Mouse (Mus musculus): ENCODE measurements around the gene Usp46. TPM values are rescaled to one million over a fixed set of nuclear protein-coding genes. Genes with fewer than 3 reads are reported as not detected.

Usp46 gene
- polyA plus RNA-seq, 1 experiment, result 0.36 TPM

DNA sequence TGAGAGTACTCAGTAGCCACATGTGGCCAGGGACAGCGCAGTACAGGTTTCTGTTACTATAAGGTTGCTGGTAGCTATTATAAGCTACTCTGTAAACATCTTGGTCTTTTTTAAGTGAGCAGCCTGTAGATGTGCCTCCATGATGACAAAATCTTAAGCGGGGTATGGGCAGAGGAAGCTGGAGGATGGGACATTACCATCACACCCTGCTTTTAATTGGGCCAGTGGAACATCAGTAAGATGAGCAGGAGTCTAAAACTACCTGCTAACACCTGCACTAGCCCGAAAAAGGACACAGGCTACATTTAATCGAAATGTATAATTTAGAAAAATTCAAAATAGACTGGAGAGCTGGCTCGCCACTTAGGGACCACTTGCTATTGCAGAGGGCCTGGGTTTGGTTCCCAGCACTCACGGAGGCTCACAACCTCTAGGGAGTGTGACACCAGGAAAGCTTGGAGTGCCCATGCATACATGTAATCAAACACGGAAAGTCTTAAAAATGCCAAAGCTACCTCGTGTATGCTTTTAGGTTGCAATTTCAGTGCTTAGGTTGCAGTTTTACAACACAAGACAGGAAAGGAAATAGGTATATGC, 26.7 kb upstream of the Usp46 start:
- TF ChIP-seq GATA1 (IDR thresholded peaks at IDR 0.05; ENCODE audit: low read length) (no peak), TAL1 (IDR thresholded peaks at IDR 0.05; ENCODE audit: low read length) (no peak)
- H3K9me3 ChIP-seq (ENCODE audit: control insufficient read depth, low read length), result no peaks in the 10 kb centered on the region
- peaks cover 24% of the 10 kb centered on the region for H3K36me3 ChIP-seq (ENCODE audit: control insufficient read depth)
- H3K4me3 ChIP-seq (replicated peaks), result no peak overlapping the region
- peaks cover 28% of the 10 kb centered on the region for H3K4me1 ChIP-seq (ENCODE audit: control insufficient read depth)
- no peaks in the 10 kb centered on the region for H3K27me3 ChIP-seq (ENCODE audit: control insufficient read depth)

DNA sequence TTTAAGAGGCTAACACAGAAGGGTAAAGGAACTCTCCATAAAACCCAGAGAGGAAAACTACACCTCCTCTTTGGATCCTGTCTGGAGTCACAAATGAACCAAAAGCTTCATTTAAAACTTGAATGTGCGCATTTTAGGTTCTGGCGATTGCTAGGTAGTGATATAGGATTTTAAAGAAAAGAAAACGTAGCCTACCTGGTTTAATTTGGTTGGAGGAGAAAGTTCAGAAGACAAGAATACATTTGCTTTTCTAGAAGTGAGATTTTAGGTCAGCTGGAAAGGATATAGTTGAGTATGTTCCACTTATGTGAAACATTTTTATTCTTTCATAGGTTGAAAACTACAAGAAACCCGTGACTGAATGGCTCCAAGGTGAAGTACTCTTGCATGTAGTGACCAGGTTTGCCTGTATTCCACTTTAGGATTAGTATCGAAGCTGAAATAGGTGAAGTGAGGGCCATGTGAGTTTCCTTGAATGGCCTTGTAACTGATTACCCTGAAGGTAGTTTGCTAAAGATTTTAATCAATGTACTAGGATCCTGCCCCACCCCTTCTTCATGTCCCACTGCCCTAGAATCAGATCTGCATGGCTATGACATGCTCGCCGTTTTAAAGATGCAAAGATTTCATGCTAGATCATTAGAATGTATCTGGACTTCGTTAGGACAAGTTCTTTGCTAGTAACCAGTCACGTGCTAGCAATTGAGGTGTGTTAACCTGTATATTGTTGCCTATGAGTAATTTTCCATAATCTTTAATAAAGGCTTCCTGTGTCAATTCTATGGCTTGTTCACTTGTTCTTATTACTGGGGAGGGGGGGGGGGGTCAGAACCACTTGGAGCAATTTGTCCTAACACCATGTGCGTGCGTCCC, 25.6 kb upstream of the Usp46 start:
- Histone ChIP-seq H3K4me3 (replicated peaks) (peak overlapping the region; percentile 94), H3K9me3 (ENCODE audit: control insufficient read depth, low read length) (0 out of 2 replicates have a peak, but pooled peaks cover 2% of the 10 kb centered on the region), H3K27me3 (ENCODE audit: control insufficient read depth) (no peaks in the 10 kb centered on the region), H3K36me3 (ENCODE audit: control insufficient read depth) (peaks cover 24% of the 10 kb centered on the region), H3K4me1 (ENCODE audit: control insufficient read depth) (peaks cover 28% of the 10 kb centered on the region)
- TF ChIP-seq TAL1 (IDR thresholded peaks at IDR 0.05; ENCODE audit: low read length) (no peak), GATA1 (IDR thresholded peaks at IDR 0.05; ENCODE audit: low read length) (no peak)

DNA sequence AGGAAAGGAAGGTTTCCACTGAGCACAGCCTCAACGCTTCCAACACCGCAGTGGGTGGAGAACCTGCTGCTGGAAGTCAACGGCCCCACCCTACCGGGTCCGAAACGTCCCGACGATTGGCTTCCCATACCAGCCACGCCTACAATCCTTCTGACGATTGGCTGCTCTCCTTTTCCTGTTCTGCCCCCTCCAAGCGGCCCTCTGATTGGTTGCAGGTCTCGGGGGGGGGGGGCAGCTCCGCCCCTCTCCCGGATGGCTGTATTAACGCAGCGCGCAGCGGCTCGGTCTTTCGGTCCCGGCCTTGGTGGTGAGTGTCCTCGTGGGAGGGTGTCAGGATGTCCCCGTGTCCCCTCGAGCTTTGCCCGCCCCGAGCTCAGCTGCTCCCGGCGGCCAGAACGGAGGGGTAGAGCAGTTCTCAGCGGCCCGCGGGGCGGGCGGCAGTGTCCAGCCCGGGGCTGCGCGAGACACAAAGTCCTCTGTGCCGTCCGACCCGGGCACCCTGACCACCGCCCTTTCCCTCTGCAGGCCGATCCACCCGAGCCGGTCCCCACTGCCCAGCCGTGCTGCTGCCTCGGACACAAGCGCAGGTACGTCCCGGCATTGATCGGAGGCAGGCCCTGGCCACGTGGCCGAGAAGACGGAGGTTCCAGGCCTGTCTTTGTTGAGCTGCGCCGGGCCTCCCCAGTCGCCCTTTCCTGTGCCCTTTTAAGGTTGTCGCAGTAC, 24.8 kb upstream of the Usp46 start:
- TF ChIP-seq GATA1 (IDR thresholded peaks at IDR 0.05; ENCODE audit: low read length), result no peak
- TF ChIP-seq TAL1 (IDR thresholded peaks at IDR 0.05; ENCODE audit: low read length), result no peak
- 0 out of 2 replicates have a peak, but pooled peaks cover 2% of the 10 kb centered on the region for H3K9me3 ChIP-seq (ENCODE audit: control insufficient read depth, low read length)
- peaks cover 28% of the 10 kb centered on the region for H3K4me1 ChIP-seq (ENCODE audit: control insufficient read depth)
- H3K4me3 ChIP-seq (replicated peaks), result peak overlapping the region; percentile 94
- H3K36me3 ChIP-seq (ENCODE audit: control insufficient read depth), result peaks cover 24% of the 10 kb centered on the region
- H3K27me3 ChIP-seq (ENCODE audit: control insufficient read depth), result no peaks in the 10 kb centered on the region

DNA sequence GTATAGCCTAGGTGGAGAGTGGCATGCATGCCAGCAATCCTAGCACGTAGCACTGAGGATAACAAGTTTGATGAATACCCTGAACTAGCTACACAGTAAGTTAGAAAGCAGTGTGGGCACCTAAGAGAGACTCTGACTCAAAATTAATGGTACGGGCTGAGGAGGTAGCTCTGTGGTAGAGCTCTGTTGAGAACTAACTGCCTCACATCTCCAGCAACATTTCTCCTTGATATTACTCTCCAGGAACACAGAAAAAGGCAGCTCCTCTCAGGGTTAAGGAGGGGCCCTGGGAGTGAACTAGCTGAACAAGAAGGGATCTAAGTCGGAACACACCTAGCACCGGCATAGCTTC, 24.2 kb upstream of the Usp46 start:
- Histone ChIP-seq H3K36me3 (ENCODE audit: control insufficient read depth) (peaks cover 24% of the 10 kb centered on the region), H3K4me1 (ENCODE audit: control insufficient read depth) (peaks cover 28% of the 10 kb centered on the region), H3K9me3 (ENCODE audit: control insufficient read depth, low read length) (0 out of 2 replicates have a peak, but pooled peaks cover 2% of the 10 kb centered on the region), H3K27me3 (ENCODE audit: control insufficient read depth) (no peaks in the 10 kb centered on the region), H3K4me3 (replicated peaks) (peak overlapping the region; percentile 94)
- TF ChIP-seq GATA1 (IDR thresholded peaks at IDR 0.05; ENCODE audit: low read length), result no peak
- TF ChIP-seq TAL1 (IDR thresholded peaks at IDR 0.05; ENCODE audit: low read length), result no peak

DNA sequence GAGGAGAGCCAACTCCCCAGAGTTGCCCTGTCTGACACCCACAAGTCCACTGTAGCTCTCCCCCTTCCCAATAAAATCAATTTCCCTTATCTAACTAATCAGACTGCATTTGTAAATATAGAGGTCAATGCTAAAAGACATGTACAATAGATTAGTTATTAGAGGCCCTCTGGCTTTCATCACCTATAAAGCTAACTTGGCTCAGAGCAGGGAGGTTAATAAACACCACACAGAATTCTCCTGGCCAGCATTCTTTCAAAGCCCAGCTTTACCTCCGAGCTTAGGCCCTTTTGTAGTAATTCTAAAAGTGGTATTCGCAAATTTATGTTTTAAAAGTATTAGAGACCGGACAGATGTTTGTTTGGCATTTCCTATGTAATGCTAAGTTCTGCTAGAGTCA, 21.4 kb upstream of the Usp46 start:
- Histone ChIP-seq H3K36me3 (ENCODE audit: control insufficient read depth) (peaks cover 4% of the 10 kb centered on the region), H3K9me3 (ENCODE audit: control insufficient read depth, low read length) (0 out of 2 replicates have a peak, but pooled peaks cover 2% of the 10 kb centered on the region), H3K4me1 (ENCODE audit: control insufficient read depth) (peaks cover 23% of the 10 kb centered on the region), H3K27me3 (ENCODE audit: control insufficient read depth) (no peaks in the 10 kb centered on the region), H3K4me3 (replicated peaks) (no peak overlapping the region)
- TF ChIP-seq TAL1 (IDR thresholded peaks at IDR 0.05; ENCODE audit: low read length) (no peak), GATA1 (IDR thresholded peaks at IDR 0.05; ENCODE audit: low read length) (no peak)

DNA sequence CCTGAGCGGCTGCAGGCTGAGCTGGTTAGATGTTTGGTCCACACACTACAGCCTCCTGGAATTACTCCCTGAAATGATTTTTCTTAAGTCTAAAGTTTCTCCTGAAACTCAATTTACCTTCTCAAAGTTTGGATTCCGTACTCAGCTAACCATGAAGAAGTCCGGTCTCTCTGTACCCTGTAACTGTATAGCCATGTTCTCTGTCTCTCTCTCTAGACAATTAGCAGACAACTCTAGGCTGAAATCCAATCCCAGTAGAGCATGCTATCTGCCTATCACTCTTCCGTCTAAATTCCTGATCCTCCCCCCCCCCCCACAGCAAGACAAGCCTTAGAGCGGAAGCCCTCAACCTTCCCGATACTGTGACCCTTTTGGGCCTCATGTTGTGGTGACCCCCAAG, 13.5 kb upstream of the Usp46 start:
- H3K27me3 ChIP-seq (ENCODE audit: control insufficient read depth), result peaks cover 16% of the 10 kb centered on the region
- H3K9me3 ChIP-seq (ENCODE audit: control insufficient read depth, low read length), result no peaks in the 10 kb centered on the region
- TF ChIP-seq TAL1 (IDR thresholded peaks at IDR 0.05; ENCODE audit: low read length) (no peak), GATA1 (IDR thresholded peaks at IDR 0.05; ENCODE audit: low read length) (no peak)
- H3K4me1 ChIP-seq (ENCODE audit: control insufficient read depth), result no peaks in the 10 kb centered on the region
- no peak overlapping the region for H3K4me3 ChIP-seq (replicated peaks)
- H3K36me3 ChIP-seq (ENCODE audit: control insufficient read depth), result no peaks in the 10 kb centered on the region

DNA sequence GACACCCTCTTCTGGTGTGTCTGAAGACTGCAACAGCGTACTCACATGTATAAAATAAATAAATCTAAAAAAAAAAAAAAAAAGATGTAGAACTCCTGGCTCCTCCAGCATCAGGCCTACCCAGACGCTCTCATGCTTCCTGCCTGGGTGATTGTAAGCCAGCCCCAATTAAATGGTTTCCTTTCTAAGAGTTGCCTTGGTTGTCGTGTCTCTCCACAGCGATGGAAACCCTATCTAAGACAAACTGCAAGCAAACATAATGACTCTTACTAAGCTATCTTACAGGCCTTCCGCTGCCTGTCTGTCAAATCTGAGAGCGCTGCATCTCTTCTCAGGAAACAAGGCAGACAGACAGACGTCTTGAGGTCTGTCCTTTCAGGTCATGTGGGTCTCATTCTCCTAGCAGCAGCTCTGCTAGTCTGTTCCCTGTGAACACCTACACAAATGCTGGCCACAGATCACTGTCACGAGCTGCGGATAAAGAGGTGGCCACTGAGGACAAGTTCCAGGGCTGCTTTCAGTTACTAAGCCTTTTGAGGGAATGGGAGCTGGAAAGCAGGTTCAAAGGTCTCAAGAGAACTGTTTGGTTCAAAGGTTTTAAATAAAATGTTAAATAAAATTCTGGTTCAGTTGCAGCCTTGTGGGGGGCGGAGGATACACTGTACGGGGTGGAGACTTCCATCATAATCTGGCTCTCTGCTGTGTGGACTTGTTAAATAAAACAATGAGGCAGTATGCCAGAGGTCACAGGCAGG, 10.8 kb upstream of the Usp46 start:
- H3K27me3 ChIP-seq (ENCODE audit: control insufficient read depth), result peaks cover 32% of the 10 kb centered on the region
- no peaks in the 10 kb centered on the region for H3K9me3 ChIP-seq (ENCODE audit: control insufficient read depth, low read length)
- no peak overlapping the region for H3K4me3 ChIP-seq (replicated peaks)
- no peaks in the 10 kb centered on the region for H3K4me1 ChIP-seq (ENCODE audit: control insufficient read depth)
- no peaks in the 10 kb centered on the region for H3K36me3 ChIP-seq (ENCODE audit: control insufficient read depth)
- TF ChIP-seq GATA1 (IDR thresholded peaks at IDR 0.05; ENCODE audit: low read length) (no peak), TAL1 (IDR thresholded peaks at IDR 0.05; ENCODE audit: low read length) (no peak)

DNA sequence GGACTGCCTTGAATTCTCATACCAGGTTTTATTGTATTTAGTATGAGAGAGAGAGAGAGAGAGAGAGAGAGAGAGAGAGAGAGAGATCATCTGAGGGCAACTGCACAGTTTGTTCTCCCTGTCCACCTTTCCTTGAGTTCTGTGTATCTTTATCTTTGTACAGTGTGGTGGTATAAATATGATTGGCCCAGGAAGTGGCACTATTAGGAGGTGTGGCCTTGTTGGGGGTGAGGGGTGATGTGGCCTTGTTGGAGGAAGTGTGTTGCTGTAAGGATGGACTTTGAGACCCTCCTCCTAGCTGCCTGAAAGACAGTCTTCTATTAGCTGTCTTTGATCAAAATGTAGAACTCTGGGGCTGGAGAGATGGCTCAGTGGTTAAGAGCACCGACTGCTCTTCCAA, 10.2 kb upstream of the Usp46 start:
- no peak for TF ChIP-seq TAL1 (IDR thresholded peaks at IDR 0.05; ENCODE audit: low read length)
- no peak for TF ChIP-seq GATA1 (IDR thresholded peaks at IDR 0.05; ENCODE audit: low read length)
- no peaks in the 10 kb centered on the region for H3K9me3 ChIP-seq (ENCODE audit: control insufficient read depth, low read length)
- H3K36me3 ChIP-seq (ENCODE audit: control insufficient read depth), result no peaks in the 10 kb centered on the region
- no peak overlapping the region for H3K4me3 ChIP-seq (replicated peaks)
- no peaks in the 10 kb centered on the region for H3K4me1 ChIP-seq (ENCODE audit: control insufficient read depth)
- peaks cover 33% of the 10 kb centered on the region for H3K27me3 ChIP-seq (ENCODE audit: control insufficient read depth)

All from erythroblast, embryonic 14.5 days (primary cell).